Mouse (Mus musculus): Measurements from ENCODE around the gene Eif5a. TPM values are rescaled to one million over a fixed set of nuclear protein-coding genes. Genes with fewer than 3 reads are reported as not detected.

Eif5a gene
- total RNA-seq, 2 experiments from 2014 or later: 413 to 433 TPM

- no peak for DNase-seq
- peak overlapping the region; percentile 84 for H3K4me3 ChIP-seq
- intact Hi-C loops (cut with DNase I): loop anchor here (10.0 kb wide), 1 partner anchor 811 kb away; no protein-coding TSS in a partner anchor
- TF ChIP-seq CTCF (IDR thresholded peaks at IDR 0.05): no peak
- H3K27ac ChIP-seq: no peak overlapping the region; the same call in 1 of the 2 replicates
Measured at GRCm38 (mm10) chr11:69915667-69916627, 5.8 kb downstream of the Eif5a start.

- no peak for TF ChIP-seq CTCF (IDR thresholded peaks at IDR 0.05)
- intact Hi-C loops (cut with DNase I): loop anchor here (10.0 kb wide), 1 partner anchor 810 kb away; no protein-coding TSS in a partner anchor
- Histone ChIP-seq H3K27ac (peak overlapping the region; percentile 98; the same call in 1 of the 2 replicates), H3K4me3 (peak overlapping the region; percentile 84)
- DNase-seq: no peak
Measured at GRCm38 (mm10) chr11:69914917-69915430, 6.8 kb downstream of the Eif5a start.

- Histone ChIP-seq H3K4me3 (peak overlapping the region; percentile 84), H3K27ac (peak overlapping the region; percentile 98)
- TF ChIP-seq CTCF (IDR thresholded peaks at IDR 0.05): no peak
- intact Hi-C loops (cut with DNase I): loop anchor here (10.0 kb wide), 1 partner anchor 810 kb away; no protein-coding TSS in a partner anchor
- no peak for DNase-seq
Measured at GRCm38 (mm10) chr11:69914372-69914764, 7.4 kb downstream of the Eif5a start.

- H3K4me3 ChIP-seq: peak within 1 kb of the TSS; percentile 84
- H3K27ac ChIP-seq: peak within 1 kb of the TSS; percentile 98
- peak; percentile 95 for DNase-seq
- TF ChIP-seq CTCF (IDR thresholded peaks at IDR 0.05): no peak
- intact Hi-C loops (cut with DNase I): loop anchor here (10.0 kb wide), 1 partner anchor 809 kb away; no protein-coding TSS in a partner anchor
Measured at GRCm38 (mm10) chr11:69913554-69914371, 8.0 kb downstream of the Eif5a start, which contains the start of gene Gps2. Gene Gps2 (plus strand): TSS chr11:69913888.

GRCm38 (mm10) chr11:69912716-69913530 is 8.8 kb downstream of the Eif5a start:
- TF ChIP-seq CTCF (IDR thresholded peaks at IDR 0.05): no peak
- peak overlapping the region; percentile 84 for H3K4me3 ChIP-seq
- peak overlapping the region; percentile 98 for H3K27ac ChIP-seq
- intact Hi-C loops (cut with DNase I): loop anchor here (10.0 kb wide), 1 partner anchor 808 kb away; no protein-coding TSS in a partner anchor
- DNase-seq: no peak

- TF ChIP-seq CTCF (IDR thresholded peaks at IDR 0.05): no peak
- no peak overlapping the region for H3K4me3 ChIP-seq
- H3K27ac ChIP-seq: no peak overlapping the region
- DNase-seq: no peak
- intact Hi-C loops (cut with DNase I): loop anchor here (10.0 kb wide), 1 partner anchor 807 kb away; no protein-coding TSS in a partner anchor
Measured at GRCm38 (mm10) chr11:69911701-69912100, 10.1 kb downstream of the Eif5a start.

- no peak overlapping the region for H3K27ac ChIP-seq
- no peak for DNase-seq
- no peak for TF ChIP-seq CTCF (IDR thresholded peaks at IDR 0.05)
- intact Hi-C loops (cut with DNase I): loop anchor here (10.0 kb wide), 1 partner anchor 806 kb away; no protein-coding TSS in a partner anchor
- H3K4me3 ChIP-seq: no peak overlapping the region
Measured at GRCm38 (mm10) chr11:69910781-69911560, 10.8 kb downstream of the Eif5a start.

GRCm38 (mm10) chr11:69910177-69910576 is 11.6 kb downstream of the Eif5a start:
- Histone ChIP-seq H3K4me3 (no peak overlapping the region), H3K27ac (no peak overlapping the region)
- intact Hi-C loops (cut with DNase I): loop anchor here (10.0 kb wide), 1 partner anchor 805 kb away; no protein-coding TSS in a partner anchor
- DNase-seq: no peak
- TF ChIP-seq CTCF (IDR thresholded peaks at IDR 0.05): no peak

GRCm38 (mm10) chr11:69909174-69909573 is 12.6 kb downstream of the Eif5a start:
- no peak for TF ChIP-seq CTCF (IDR thresholded peaks at IDR 0.05)
- Histone ChIP-seq H3K4me3 (no peak overlapping the region), H3K27ac (no peak overlapping the region)
- DNase-seq: no peak
- intact Hi-C loops (cut with DNase I): no loop called here

GRCm38 (mm10) chr11:69908645-69909044 is 13.1 kb downstream of the Eif5a start:
- no peak for TF ChIP-seq CTCF (IDR thresholded peaks at IDR 0.05)
- DNase-seq: no peak
- Histone ChIP-seq H3K4me3 (no peak overlapping the region), H3K27ac (no peak overlapping the region)
- intact Hi-C loops (cut with DNase I): no loop called here

- TF ChIP-seq CTCF (IDR thresholded peaks at IDR 0.05): no peak
- DNase-seq: no peak
- H3K27ac ChIP-seq: no peak overlapping the region
- no peak overlapping the region for H3K4me3 ChIP-seq
- intact Hi-C loops (cut with DNase I): no loop called here
Measured at GRCm38 (mm10) chr11:69904311-69904710, 17.4 kb downstream of the Eif5a start.

All from gastrocnemius, adult 2 months (tissue).